Mouse (Mus musculus) liver, embryonic 12.5 days (tissue): ENCODE data around the gene Rrnad1. TPM values are rescaled to one million over a fixed set of nuclear protein-coding genes. Genes with fewer than 3 reads are reported as not detected.

ENCODE experiments used
- ATAC-seq: fragments of 200-750 bp; cut with Nextera tagmentation; 2 replicates; pipeline ENCODE4 v1.8.0; 2017; ENCODE audit warnings: moderate number of reproducible peaks, mild to moderate bottlenecking, moderate library complexity
- H3K27ac ChIP-seq: fragments of 300-500 bp; sonication (generic); 2 replicates; pipeline ENCODE4 v1.5.1; 2016; ENCODE audit warnings: mild to moderate bottlenecking
- H3K27me3 ChIP-seq: fragments of 300-500 bp; sonication (generic); replicated peaks from 2 replicates; pipeline ENCODE4 v1.6.1; 2016; ENCODE audit warnings: mild to moderate bottlenecking, moderate library complexity
- H3K36me3 ChIP-seq: fragments of 300-500 bp; sonication (generic); 2 replicates; pipeline ENCODE4 v1.6.1; 2016; ENCODE audit warnings: mild to moderate bottlenecking, moderate library complexity
- H3K4me1 ChIP-seq: fragments of 300-500 bp; sonication (generic); 2 replicates; pipeline ENCODE4 v1.6.1; 2016
- H3K4me2 ChIP-seq: fragments of 300-500 bp; sonication (generic); 2 replicates; pipeline ENCODE4 v1.6.1; 2016; ENCODE audit warnings: mild to moderate bottlenecking, moderate library complexity
- H3K4me3 ChIP-seq: fragments of 300-500 bp; sonication (generic); 2 replicates; pipeline ENCODE4 v1.5.1; 2016; ENCODE audit warnings: mild to moderate bottlenecking, moderate library complexity
- H3K9ac ChIP-seq: fragments of 300-500 bp; sonication (generic); 2 replicates; pipeline ENCODE4 v1.6.1; 2016; ENCODE audit warnings: mild to moderate bottlenecking, moderate library complexity
- H3K9me3 ChIP-seq: fragments of 300-500 bp; sonication (generic); replicated peaks from 2 replicates; pipeline ENCODE4 v1.6.1; 2016; ENCODE audit warnings: mild to moderate bottlenecking, moderate library complexity
- WGBS: fragments of 180-500 bp; shearing (Covaris S2); methylation state at CpG from one replicate; pipeline ENCODE4 v1.1.7; 2016; ENCODE audit not compliant: insufficient replicate concordance; 5-methylcytosine and 5-hydroxymethylcytosine counted together
- polyA plus RNA-seq: library from polyadenylated mRNA; unstranded; fragments of >200 nt; fragmentation: Nextera tagmentation; extraction: Ambion mirVana; gene quantifications from 2 replicates; pipeline ENCODE4 v1.2.1, GENCODE M21; 2016

Rrnad1 gene
- 11.1 and 11.4 TPM in 2 replicates for polyA plus RNA-seq

DNA sequence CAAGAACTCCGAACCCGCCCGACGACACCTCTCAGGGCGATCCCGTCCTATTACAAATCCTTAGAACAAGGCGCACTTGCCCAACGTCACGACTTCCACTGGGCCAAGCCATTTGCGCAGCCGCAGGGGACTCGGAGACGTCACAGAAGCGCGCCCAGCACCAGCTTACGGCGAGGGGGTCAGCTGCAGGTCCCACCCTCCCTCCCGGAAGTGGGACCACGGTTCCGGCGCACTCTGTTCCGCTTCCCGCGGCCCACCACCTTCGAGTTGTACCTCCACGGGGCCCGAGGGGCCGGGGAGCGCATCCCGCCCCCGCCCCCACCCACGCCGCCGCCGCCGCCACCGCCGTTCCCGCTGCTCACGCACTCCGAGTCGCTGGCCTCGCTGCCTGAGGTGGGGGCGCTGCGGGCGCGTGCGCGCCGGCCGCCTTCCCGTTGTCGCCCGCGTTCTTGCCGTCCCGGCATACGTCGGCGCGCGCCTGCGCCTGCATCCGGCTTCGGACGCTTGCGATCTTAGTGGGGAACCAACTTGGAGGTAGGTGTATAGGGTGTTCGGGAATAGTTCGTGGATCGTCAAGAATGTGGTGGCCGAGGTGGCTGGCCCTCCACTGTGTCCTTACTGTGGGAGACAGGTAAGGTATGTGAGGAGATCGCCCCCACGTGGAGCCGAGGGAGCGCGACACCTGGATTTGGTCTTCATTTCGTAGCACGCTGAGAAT is at the start of gene Rrnad1, which contains the start of gene Isg20l2:
Gene Rrnad1 (minus strand): TSS at position 640 of the 718 bp plus-strand sequence.
Gene Isg20l2 (plus strand): TSS at position 237 of the 718 bp plus-strand sequence.
- Histone ChIP-seq H3K36me3 (peaks cover 67% of the 10 kb centered on the region), H3K9me3 (no peaks in the 10 kb centered on the region), H3K27ac (peak within 1 kb of the TSS; percentile 93), H3K4me1 (peaks cover 55% of the 10 kb centered on the region), H3K4me3 (peak within 1 kb of the TSS; percentile 85), H3K9ac (peak within 1 kb of the TSS; percentile 87), H3K27me3 (no peaks in the 10 kb centered on the region), H3K4me2 (peak within 1 kb of the TSS; percentile 91)
- ATAC-seq: peak; percentile 93
- WGBS: under 1% methylated on average over 77 of the region's 78 CpGs

DNA sequence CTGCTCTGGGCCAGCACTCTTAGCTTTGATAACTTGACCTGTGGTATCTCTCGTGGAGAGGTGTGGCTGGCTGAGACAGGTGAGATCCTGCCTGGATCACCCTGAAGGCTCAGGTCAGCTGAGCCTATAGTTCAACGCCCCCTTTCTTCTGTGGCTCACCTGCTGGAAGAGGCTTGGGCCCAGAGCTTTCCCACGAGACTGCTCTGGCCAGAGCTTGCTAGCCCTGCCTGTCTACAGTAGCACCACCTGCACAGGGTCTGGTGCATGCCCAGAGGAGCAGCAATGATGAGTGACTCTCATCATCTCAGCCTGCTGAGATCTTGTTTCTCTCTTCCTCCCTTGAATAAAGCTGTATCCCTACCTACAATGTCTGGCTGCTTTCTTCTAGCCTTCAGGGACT is 49.6 kb upstream of the Rrnad1 start:
- Histone ChIP-seq H3K27me3 (peaks cover 67% of the 10 kb centered on the region), H3K27ac (no peak overlapping the region), H3K4me2 (no peak overlapping the region), H3K4me3 (no peak overlapping the region), H3K36me3 (no peaks in the 10 kb centered on the region), H3K4me1 (peaks cover 28% of the 10 kb centered on the region), H3K9ac (no peak overlapping the region), H3K9me3 (no peaks in the 10 kb centered on the region)
- 35% methylated on average over 3 of the region's 3 CpGs for WGBS
- ATAC-seq: no peak

DNA sequence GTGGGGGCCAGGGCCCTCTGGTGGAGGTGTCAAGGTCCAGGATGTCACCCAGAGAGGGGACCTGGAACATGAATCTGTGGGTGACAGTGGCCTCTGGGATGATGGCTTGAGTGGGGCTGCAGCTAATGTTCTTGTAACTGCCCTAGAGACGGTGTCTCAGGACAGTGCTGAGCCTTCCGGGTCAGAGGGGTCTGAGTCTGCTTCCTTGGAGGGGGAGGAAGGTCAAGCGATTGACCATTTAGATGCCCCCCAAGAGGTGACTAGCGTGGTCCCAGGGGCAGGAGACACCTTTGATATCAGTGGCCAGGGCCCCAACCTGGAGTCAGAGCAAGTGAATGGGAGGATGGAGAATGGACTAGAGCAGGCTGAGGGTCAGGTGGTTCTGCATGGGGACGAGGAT is 49.0 kb upstream of the Rrnad1 start:
- Histone ChIP-seq H3K27me3 (peaks cover 71% of the 10 kb centered on the region), H3K27ac (no peak overlapping the region), H3K4me2 (no peak overlapping the region), H3K9ac (no peak overlapping the region), H3K4me3 (no peak overlapping the region), H3K4me1 (peaks cover 28% of the 10 kb centered on the region), H3K36me3 (no peaks in the 10 kb centered on the region), H3K9me3 (no peaks in the 10 kb centered on the region)
- 61% methylated on average over 5 of the region's 5 CpGs for WGBS
- ATAC-seq: no peak

GRCm38 (mm10) chr3:87974381-87974987 is 44.0 kb upstream of the Rrnad1 start:
- no peak for ATAC-seq
- Histone ChIP-seq H3K9me3 (no peaks in the 10 kb centered on the region), H3K4me3 (no peak overlapping the region), H3K36me3 (no peaks in the 10 kb centered on the region), H3K27ac (no peak overlapping the region), H3K27me3 (peaks cover 95% of the 10 kb centered on the region), H3K4me2 (no peak overlapping the region), H3K9ac (no peak overlapping the region), H3K4me1 (peaks cover 24% of the 10 kb centered on the region)
- WGBS: 47% methylated on average over 12 of the region's 12 CpGs

DNA sequence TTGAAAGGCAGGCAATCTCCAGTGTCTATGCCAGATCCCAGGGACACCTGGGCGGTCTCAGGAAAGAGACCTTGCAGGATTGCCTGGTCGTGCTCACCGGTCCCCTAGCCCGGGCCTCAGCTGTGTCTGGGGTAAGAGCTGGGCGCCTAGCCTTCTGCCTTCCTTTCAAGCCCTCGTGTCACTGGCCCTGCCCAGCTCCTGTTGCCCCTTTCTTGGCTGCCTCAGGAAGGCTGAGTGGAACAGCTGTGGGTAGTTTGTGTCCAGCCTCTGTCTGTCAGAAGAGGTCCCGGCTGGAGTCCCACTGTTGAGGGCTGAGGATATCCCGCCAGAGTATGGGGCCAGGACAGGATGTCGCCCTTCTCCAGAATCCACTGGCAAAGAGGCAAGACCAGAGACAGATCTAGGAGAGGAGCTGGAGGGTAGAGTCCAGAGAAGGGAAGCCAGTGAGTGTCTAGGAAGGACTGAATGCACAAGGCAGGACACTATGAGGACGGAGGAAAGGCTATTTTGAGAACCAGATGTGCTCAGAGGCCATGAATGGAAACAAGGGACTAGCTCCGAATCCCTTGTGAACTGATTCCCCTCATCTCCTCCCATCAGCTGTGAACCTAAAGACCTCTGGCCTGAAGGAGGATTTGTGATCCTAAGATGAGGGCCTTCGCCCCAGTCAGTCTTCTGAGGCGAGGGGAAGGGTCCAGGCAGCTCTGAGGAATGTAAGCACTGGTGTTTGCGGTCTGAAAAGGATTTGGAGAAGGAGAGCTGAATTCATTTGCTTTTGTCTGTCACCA is 43.3 kb upstream of the Rrnad1 start:
- Histone ChIP-seq H3K27me3 (peaks cover 95% of the 10 kb centered on the region), H3K9ac (no peak overlapping the region), H3K9me3 (no peaks in the 10 kb centered on the region), H3K4me3 (0 out of 2 replicates have a peak overlapping the region, but pooled peaks have one; percentile 9), H3K4me1 (peaks cover 24% of the 10 kb centered on the region), H3K27ac (no peak overlapping the region), H3K36me3 (no peaks in the 10 kb centered on the region), H3K4me2 (peak overlapping the region; percentile 62; the same call in 1 of the 2 replicates)
- 53% methylated on average over 14 of the region's 14 CpGs for WGBS
- ATAC-seq: no peak

- Histone ChIP-seq H3K27me3 (peaks cover 95% of the 10 kb centered on the region), H3K4me3 (peak overlapping the region; percentile 51), H3K4me2 (peak overlapping the region; percentile 62), H3K27ac (no peak overlapping the region), H3K9ac (no peak overlapping the region), H3K36me3 (no peaks in the 10 kb centered on the region), H3K4me1 (peaks cover 24% of the 10 kb centered on the region), H3K9me3 (no peaks in the 10 kb centered on the region)
- no peak for ATAC-seq
- WGBS: 37% methylated on average over 5 of the region's 5 CpGs
Observed at GRCm38 (mm10) chr3:87972776-87973175, 42.3 kb upstream of the Rrnad1 start.

GRCm38 (mm10) chr3:87972203-87972664 is 41.7 kb upstream of the Rrnad1 start:
- Histone ChIP-seq H3K4me2 (peak overlapping the region; percentile 62), H3K27ac (no peak overlapping the region), H3K9ac (no peak overlapping the region), H3K27me3 (peaks cover 96% of the 10 kb centered on the region), H3K4me3 (peak overlapping the region; percentile 51), H3K9me3 (no peaks in the 10 kb centered on the region), H3K36me3 (no peaks in the 10 kb centered on the region), H3K4me1 (peaks cover 24% of the 10 kb centered on the region)
- ATAC-seq: no peak
- WGBS: 32% methylated on average over 8 of the region's 8 CpGs

DNA sequence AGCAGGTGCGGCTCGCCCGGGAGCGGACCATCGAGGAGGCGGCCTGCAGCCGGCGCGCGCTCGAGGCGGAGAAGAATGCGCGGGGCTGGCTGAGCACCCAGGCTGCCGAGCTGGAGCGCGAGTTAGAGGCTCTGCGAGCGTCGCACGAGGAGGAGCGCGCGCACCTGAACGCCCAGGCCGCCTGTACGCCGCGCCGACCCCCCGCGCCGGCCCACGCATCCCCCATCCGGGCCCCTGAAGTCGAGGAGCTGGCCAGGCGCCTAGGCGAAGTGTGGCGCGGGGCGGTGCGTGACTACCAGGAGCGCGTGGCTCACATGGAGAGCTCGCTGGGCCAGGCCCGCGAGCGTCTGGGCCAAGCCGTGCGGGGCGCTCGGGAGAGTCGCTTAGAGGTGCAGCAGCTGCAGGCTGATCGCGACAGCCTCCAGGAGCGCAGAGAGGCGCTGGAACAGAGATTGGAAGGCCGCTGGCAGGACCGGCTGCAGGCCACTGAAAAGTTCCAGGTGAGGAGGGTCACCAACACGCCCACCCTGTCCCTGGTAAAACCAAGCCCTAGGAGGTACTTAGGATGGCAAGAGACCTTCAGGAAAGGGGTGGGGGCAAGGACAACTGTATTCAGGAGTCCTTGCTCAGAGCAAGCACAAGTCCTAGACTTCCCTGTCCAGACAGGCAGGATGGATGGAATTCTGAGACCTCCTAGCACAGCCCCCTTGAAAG is 41.1 kb upstream of the Rrnad1 start:
- Histone ChIP-seq H3K27me3 (peaks cover 92% of the 10 kb centered on the region), H3K27ac (no peak overlapping the region)
- WGBS: 3% methylated on average over 60 of the region's 60 CpGs

GRCm38 (mm10) chr3:87970939-87971488 is 40.5 kb upstream of the Rrnad1 start, which contains the start of gene Nes:
Gene Nes, plus strand, starts transcription at chr3:87971078.
- H3K36me3 ChIP-seq: no peaks in the 10 kb centered on the region
- peaks cover 24% of the 10 kb centered on the region for H3K4me1 ChIP-seq
- no peak within 1 kb of the TSS for H3K27ac ChIP-seq
- no peaks in the 10 kb centered on the region for H3K9me3 ChIP-seq
- H3K4me3 ChIP-seq: peak within 1 kb of the TSS; percentile 51
- peaks cover 88% of the 10 kb centered on the region for H3K27me3 ChIP-seq
- H3K4me2 ChIP-seq: peak within 1 kb of the TSS; percentile 62
- peak within 1 kb of the TSS; percentile 48 for H3K9ac ChIP-seq
- ATAC-seq: peak; percentile 40
- under 1% methylated on average over 44 of the region's 44 CpGs for WGBS

More for the DNA sequence above, 41.1 kb upstream of the Rrnad1 start:
- H3K4me1 ChIP-seq: peaks cover 24% of the 10 kb centered on the region
- peak overlapping the region; percentile 51 for H3K4me3 ChIP-seq
- H3K9me3 ChIP-seq: no peaks in the 10 kb centered on the region
- ATAC-seq: no peak
- no peaks in the 10 kb centered on the region for H3K36me3 ChIP-seq
- peak overlapping the region; percentile 62 for H3K4me2 ChIP-seq
- peak overlapping the region; percentile 48 for H3K9ac ChIP-seq

- 0 out of 2 replicates have a peak, but pooled peaks have one; percentile 41 for ATAC-seq
- no peaks in the 10 kb centered on the region for H3K9me3 ChIP-seq
- WGBS: 2% methylated on average over 21 of the region's 21 CpGs
- no peak overlapping the region for H3K27ac ChIP-seq
- peak overlapping the region; percentile 51 for H3K4me3 ChIP-seq
- peaks cover 81% of the 10 kb centered on the region for H3K27me3 ChIP-seq
- H3K4me1 ChIP-seq: peaks cover 24% of the 10 kb centered on the region
- H3K4me2 ChIP-seq: peak overlapping the region; percentile 62
- H3K9ac ChIP-seq: no peak overlapping the region
- no peaks in the 10 kb centered on the region for H3K36me3 ChIP-seq
Observed at GRCm38 (mm10) chr3:87970184-87970938, 39.8 kb upstream of the Rrnad1 start.
